Mouse (Mus musculus) liver, embryonic 14.5 days (tissue): Measurements from ENCODE around the gene Tmem132b.

Experiments
- CTCF ChIP-seq: IDR thresholded peaks from 2 replicates; pipeline ENCODE4 v1.5.1; 2016; ENCODE audit warnings: antibody characterized with exemption, low read depth, control low read depth
- EP300 ChIP-seq: IDR thresholded peaks from 2 replicates; pipeline ENCODE4 v1.6.1; 2016; ENCODE audit warnings: antibody characterized with exemption, low read depth

- TF ChIP-seq CTCF (no peak), EP300 (no peak)
Observed at GRCm38 (mm10) chr5:125728521-125728920, 196.9 kb downstream of the Tmem132b start.
